ENCODE assay signal across 1 mouse cellular context in genomic region chr7:6171444-6172005, GRCm38 (mm10).
TF ChIP-seq lines count a peak whose summit lies in the region.

No protein-coding gene starts in this region.

TF ChIP-seq in MEL, 35 proteins besides CTCF, POLR2A, EP300 and RAD21 (continued from another document):
- no peak for TF ChIP-seq BHLHE40 (IDR thresholded peaks at IDR 0.05; ENCODE audit: borderline replicate concordance, low read depth, low read length)
- TF ChIP-seq USF2 (IDR thresholded peaks at IDR 0.05; ENCODE audit: borderline replicate concordance in 1 of 2, insufficient read depth in 1 of 2, low read depth in 1 of 2, low read length in 2 of 2) = no peak
- TF ChIP-seq MAX (IDR thresholded peaks at IDR 0.05; ENCODE audit: low read length) = peak; percentile 93
- TF ChIP-seq ZMIZ1 (IDR thresholded peaks at IDR 0.05; ENCODE audit: low read depth, low read length) = peak; percentile 69
- TF ChIP-seq TAL1 (IDR thresholded peaks at IDR 0.05; ENCODE audit: low read length) = no peak
- no peak for TF ChIP-seq UBTF (IDR thresholded peaks at IDR 0.05; ENCODE audit: borderline replicate concordance, insufficient read depth, low read depth, low read length)
- TF ChIP-seq TCF12 (IDR thresholded peaks at IDR 0.05; ENCODE audit: low read depth, low read length) = no peak
- 0 out of 2 replicates have a peak, but pooled peaks have one; percentile 38 for TF ChIP-seq USF1 (IDR thresholded peaks at IDR 0.05; ENCODE audit: low read depth, low read length)
- TF ChIP-seq NELFE (IDR thresholded peaks at IDR 0.05; ENCODE audit: low read depth, low read length) = peak; percentile 75
- no peak; the same call in 1 of the 2 replicates for TF ChIP-seq RCOR1 (IDR thresholded peaks at IDR 0.05; ENCODE audit: low read depth, low read length)
- no peak for TF ChIP-seq ZKSCAN1 (IDR thresholded peaks at IDR 0.05; ENCODE audit: low read depth, low read length)
- no peak for TF ChIP-seq ZC3H11A (IDR thresholded peaks at IDR 0.05; ENCODE audit: low read depth, low read length)
- TF ChIP-seq MAFK (IDR thresholded peaks at IDR 0.05; ENCODE audit: borderline replicate concordance, low read depth, low read length) = no peak
- peak; percentile 38 for TF ChIP-seq SMC3 (IDR thresholded peaks at IDR 0.05; ENCODE audit: low read depth, low read length)
- TF ChIP-seq MYC (IDR thresholded peaks at IDR 0.05; ENCODE audit: low read depth, low read length) = peak; percentile 92
- TF ChIP-seq GABPA (IDR thresholded peaks at IDR 0.05; ENCODE audit: low read depth, low read length) = no peak
- TF ChIP-seq ZNF384 (IDR thresholded peaks at IDR 0.05; ENCODE audit: low read depth, low read length) = no peak
- TF ChIP-seq POLR2AphosphoS5 (IDR thresholded peaks at IDR 0.05; ENCODE audit: borderline replicate concordance, low read depth, low read length) = no peak
